Mouse (Mus musculus): ENCODE measurements around the gene Elmo3.

Elmo3 gene

DNA sequence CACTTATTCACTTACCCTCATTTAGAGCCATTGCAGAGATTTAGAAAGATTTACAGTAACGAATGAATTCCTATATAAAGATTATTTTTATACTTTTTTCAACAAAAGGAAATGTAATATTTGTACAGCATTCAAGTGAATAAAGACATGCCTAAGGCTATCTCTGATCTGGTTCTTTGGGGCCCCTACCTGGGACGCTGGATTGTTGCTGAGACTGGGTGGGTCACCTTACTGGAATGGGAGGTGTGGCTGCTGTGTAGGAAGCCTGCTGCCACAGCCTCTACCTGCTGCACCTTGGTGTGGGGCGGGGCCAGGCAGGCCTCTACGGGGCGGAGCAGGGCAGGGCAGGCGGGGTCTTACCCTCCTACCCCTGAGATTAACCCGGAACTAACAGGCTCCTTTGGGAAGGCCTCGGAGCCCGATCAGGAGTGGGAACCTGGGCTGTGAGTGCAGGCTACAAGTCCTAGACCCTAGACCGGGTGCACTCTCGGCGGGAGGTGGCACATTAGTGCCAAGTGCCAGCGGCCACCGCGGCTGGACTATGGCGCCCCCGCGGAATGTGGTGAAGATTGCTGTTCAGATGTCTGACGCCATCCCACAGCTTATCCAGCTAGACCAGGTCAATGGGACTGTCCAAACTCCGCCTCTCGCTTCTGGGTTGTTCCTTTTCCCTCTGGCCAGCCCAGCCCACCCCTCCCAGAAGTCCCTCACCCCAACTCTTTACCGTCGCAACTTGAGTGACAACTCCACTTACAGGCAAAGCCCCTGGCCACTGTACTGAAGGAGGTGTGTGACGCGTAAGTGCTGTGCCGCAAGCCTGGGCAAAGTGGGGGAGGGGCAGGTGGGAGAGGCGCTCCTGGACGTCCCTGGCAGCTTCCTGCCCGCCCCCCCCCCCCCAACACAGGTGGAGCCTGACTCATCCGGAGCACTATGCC is at the start of gene Elmo3:
Gene Elmo3, plus strand, starts transcription at position 391 of the 935 bp plus-strand sequence.
- DNase-seq, result peak; percentile 80 to 88

DNA sequence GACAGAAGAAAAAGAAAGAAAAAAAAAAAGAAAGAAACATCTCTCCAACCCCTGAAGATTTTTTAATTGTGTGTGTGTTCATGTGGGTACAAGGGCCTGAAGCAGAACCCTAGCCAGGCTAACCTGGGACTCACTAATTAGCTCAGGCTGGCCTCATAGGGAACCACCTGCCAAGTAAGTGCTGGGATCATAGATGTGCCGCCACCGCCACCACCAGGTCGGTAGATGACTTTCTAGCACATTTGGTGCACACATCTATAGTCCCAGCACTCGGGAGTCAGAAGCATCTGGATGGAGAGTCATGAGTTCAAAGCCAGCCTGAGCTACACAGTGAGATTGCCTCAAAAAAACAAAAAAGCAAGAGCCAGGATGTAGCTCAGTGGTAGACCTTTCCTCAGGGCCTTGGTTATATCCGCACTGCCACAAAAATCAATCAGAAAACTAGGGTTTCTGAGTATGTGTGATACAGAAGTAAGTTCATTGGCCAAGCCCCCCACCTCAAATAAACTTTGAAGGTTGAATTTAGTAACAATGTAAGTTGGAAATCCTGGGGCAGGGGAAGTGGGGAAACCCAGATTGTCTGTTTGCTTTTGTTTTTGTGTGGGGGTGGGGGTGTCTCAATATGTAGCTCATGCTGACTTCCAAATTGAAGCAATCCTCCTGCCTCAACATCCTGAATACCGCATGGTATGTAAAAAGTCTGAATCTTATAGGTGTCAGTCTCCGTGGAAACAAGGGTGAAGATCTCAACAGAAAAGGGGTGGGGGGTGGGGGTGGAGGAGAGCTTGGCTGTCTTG is 47.9 kb upstream of the Elmo3 start:
- DNase-seq, result no peak

DNA sequence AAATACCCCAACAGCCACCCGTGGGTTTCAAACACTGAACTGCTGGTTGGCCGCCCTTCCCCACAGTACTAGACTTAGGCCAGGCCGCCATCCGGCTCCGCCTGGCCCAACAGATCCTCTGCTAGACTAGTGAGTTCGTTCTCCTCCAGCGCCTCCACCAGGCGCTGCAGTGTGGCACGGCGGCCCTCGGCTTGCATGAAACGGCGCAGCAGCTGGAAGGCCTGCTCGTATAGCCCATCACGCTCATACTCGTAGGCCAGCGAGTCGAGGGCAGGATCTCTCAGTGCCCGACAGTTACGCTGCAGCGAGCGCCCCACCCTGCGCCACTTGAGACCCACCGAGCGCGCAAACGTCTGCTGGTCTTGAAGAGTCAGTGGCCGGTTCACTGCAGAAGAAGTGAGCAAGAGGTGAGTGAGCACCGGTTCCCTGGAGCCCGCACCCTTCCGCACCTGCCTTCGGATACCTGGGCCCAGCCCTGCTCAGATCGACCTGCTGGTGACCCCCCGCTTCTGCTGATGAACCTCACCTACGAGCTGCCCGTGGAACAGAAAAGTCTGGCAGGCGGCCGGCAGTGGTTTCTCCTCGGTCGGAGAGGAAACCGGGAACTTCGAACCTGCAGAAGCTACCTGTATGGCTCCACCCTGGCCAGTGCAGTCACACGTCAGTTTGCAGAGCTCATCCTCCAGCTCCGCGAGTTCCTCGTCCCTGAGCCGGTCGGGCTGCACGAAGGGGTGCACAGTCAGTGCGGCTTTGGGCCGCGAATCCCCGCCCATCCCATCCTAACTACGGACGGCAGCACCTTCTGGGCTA is 46.3 kb upstream of the Elmo3 start:
- peak; percentile 57 to 73 for DNase-seq

DNA sequence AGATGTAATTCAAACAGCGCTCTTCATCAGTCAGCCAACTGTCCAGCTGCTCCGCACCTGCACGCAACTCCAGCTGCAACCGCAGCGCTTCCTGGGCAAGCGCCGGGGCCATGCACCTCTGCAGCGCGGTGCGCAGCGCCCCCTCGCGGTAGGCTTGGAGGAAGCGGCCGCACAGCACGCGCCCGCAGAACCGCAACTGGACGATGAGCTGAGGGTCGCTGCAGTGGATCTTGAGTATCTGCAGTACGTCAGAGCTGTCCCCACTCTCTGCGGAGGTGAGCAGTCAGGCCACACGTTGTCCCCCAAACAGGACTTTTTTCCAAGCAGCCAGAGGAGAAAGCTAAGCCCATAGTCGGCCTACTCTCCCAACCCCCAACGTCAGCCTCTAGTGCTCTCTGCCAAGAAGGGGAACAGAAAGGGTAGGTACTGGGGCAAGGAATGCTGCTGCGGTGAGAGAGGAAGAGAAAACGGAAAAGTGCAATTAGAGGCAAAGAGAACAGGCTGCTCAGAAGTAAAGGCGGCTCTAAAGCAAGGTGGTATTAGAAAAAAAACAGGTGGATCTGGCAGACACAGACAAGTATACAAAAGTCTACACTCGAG is 45.6 kb upstream of the Elmo3 start:
- peak; percentile 87 to 89 for DNase-seq

DNA sequence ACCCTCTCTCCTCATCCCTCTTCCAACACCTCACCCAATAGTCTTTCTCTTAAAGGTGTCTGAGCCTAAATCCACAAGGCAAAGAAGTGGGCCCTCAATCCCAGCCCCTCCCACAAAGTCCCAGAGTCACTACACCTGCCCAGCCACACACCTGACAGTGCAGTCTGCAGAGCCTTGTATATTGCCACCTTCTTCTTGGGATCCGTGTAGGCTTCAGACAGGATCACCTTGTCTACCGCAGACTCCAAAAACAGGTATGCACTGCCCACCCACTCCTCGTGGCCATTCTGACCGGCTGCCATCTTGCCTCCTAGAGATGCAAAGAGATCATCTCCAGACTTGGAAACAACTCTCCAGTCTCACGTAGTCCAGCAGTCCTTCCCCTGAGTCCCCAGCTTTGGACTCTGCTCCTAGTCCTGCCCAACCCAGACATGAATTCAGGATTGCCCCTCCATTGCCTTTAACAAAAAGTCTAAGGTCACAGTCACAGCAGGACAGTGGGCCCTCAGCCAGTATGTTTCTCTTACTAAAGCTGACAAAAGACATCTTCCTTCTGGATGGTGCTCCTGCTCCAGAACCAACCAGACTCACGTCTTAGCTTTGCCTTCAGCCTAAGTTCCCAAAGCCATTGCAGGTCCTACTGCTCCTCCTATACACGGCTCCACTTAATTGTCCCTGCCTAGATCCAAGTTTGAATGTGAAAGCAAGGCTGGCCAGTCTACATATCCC is 44.9 kb upstream of the Elmo3 start:
- DNase-seq, result no peak

DNA sequence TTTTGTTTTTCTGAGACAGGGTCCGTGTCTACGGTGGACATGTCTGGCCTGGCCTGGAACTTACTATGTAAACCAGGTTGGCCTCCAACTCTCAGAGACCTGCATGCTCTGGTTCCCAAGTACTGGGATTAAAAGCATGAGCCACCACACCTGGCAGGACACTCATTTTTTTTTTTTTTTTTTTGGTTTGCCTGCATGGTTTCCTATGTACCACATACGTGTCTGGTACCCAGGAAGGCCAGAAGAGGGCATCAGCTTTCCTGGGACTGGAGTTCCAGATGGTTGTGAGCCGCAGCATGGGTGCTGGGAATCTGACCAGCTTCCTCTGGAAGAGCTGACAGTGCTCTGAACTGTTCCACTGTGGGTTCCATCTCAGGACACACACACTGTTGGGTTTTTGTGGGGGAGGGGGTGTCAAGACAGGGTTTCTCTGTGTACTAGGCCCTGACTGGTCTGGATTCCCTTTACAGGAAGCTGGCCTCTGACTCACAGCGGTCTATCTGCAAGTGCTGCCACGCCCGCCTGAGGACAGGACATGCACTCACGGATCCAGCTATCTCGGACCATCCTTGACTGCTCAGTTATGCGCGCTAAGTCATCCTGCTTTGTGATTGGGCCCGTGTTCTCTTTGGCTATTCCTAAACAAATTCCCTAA is 43.9 kb upstream of the Elmo3 start:
- DNase-seq, result no peak

DNA sequence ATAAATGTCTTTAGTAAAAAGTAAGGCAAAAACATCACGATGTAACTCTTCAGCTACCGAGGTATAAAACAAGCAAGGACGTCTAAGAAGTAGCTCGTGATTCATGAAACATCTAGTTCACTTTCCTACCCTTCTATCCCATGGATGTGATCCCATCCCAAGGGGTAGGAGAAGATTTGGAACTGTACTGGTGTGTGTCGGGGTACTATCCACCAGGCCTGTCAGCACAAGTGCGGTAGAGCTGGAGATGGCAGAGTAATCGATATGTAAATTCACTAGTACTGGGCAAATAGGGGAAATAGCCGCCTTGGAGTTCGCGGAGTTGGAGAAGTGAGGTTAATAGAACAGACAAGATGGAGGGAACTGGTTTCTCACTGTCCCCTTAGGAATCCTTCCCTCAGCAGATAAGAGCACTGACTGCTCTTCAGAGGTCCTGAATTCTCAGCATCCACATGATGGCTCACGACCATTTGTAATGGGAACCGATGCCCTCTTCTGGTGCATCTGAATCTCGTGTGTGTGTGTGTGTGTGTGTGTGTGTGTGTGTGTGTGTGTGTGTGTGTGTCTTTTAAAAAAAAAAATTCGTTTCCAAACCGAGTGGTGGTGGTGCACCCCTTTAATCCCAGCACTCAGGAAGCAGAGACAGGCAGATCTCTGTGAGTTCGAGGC is 42.0 kb upstream of the Elmo3 start:
- DNase-seq, result no peak

DNA sequence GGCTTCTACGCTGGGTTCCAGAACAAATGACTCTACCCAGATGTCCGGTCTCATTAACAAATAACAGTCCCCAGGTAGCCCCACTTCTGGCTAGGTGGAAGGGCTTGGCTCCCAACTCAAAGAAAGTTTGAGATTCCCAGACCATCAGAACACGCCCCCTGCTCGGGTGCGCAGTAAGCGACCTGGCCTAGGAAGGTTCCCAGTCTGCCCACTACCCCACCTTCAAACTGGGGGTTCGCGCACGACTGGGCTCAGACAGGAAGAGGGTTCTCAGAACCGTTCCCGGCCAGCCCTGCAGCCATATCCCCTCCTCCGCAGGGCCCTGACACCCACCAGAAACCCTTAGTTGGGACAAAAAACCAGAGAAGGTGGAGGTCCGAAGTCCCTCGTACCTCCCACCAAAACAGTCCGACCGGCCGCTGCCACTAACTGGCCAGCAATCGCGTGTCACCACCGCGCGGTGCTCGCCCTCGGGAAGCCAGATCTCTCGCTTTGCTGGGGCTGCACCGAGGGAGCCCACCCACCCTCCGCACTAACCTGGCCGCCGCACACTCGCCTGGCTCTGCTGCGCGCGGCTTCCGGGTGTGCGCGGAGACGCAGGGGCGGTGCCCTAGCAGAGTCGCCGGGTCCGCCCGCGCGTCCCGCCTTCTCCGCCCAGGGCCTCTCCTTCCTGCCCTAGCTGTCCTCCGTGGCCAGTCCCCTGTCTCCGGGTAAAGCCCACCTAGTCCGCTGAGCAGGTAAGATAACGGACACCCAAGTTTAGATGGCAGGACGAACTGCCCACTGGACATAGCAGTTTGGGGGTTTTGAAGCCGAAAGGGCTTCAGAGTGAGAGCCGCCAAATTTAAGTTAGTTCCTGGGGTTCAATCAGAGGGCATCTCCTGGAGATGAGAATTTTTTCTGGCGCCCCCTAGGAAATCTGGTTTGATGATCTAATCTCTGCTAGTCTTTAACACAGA is 41.1 kb upstream of the Elmo3 start, which contains the start of the genes Tradd and Fbxl8:
Gene Tradd, minus strand, starts transcription at position 586 of the 959 bp plus-strand sequence.
Gene Fbxl8, plus strand, starts transcription at position 625 of the 959 bp plus-strand sequence.
- DNase-seq, result peak; percentile 81 to 86

DNA sequence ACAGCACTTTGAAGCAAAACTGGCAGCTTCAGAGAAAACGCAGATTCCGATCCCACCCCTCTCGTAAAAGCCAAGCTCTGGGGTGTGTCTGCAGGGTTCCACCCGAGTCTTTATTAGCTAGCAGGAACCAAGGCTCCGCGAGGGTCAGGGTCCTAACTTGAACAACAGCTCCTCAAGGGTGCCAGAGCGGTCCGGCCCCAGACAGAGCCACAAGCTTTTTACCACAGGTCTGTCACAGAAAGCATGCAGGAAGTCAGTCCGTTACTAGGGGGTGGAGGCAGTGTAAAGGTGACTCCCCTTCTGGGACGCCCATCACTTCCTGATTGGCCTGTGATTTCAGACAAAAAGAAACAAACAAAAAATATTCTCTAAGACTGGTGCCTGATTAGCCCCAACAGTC is 40.3 kb upstream of the Elmo3 start:
- peak in 1 of 2 experiments; percentile 38 for DNase-seq

DNA sequence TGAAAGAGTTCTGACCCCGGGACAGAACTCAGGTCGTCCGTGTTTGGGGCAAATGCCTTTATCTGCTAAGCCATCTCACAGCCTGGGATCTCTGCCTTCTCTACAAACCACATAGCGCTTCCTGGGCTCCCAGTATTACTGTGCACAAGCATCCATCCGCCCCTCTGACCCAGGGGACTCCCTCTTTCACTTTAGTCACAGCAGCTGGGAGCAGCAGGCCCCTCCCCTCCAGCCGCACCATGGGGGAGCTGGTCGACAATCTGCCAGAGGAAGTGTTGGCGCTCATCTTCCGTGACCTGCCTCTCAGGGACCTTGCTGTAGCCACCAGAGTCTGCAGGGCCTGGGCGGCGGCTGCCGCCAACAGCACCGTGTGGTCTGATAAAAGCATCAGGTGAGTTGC is 38.6 kb upstream of the Elmo3 start:
- DNase-seq, result no peak

DNA sequence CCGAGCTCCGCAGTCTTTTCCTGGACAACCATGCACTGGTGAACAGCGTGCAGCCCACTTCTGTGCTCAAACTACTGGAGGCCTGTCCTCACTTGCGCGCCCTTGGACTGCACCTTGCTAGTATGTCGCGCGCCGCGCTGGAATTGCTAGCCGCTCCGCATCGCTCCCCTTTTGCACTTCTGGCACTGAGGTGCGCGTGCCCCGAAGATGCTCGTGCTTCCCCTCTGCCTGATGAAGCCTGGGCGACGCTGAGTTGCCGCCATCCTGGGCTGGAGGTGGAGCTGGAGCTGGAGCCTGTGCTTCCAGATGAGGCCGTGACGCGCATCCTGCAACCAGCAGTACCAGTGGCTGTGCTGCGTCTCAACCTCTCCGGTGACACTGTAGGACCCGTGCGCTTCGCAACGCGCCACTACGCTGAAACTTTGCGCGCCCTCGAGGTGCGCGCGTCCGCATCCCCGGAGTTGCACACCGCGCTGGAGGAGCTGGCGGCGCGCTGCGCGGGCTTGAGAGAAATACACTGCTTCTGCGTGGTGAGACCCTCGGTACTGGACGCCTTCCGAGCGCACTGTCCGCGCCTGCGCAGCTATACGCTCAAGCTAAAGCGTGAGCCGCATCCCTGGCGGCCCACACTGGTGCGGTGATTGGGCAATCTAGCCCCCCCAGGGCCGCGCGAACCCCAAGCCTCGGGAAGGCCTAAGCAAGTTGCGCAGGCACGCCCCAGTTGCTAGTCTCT is 36.9 kb upstream of the Elmo3 start:
- peak; percentile 66 to 77 for DNase-seq

DNA sequence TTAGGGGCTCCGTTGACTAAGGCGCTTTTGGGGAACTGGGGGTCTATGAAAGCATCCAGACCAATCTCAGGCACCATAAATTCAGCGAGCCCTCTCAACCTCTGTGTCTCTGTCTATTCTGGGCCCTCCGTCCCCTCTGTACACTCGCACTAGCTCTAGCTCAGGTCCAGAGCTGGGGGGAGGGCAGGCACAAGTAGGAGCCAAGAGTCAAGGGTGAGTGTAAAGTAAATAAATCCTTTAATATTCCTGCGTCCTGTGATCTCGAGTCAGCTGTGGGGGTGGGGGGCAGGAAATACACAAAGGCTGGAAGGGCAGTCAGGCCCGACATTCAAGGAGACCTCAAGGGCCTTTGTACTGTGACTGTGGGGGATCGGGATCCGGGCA is 36.3 kb upstream of the Elmo3 start:
- DNase-seq, result peak; percentile 29 to 59

DNA sequence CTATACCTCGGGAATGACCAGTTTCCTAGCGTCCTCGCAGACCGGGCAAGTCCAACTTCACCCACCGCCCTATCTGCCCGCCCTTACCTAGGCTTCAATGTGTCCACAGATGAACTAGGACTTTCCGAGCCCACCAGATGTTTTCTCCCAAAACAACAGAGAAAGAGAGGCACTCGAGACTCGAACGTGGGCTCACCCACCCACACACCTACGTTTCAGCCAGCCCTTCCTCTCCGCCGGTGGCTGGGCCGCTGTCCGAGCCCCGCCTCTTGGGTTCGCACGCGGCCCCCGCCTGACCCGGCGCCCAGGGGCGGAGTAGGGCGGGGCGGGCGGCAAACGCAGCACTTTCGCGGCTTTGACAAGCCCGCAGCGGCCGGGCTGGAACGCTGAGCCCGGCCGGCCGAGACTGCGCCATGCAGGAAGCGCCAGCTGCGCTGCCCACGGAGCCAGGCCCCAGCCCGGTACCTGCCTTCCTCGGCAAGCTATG is 35.9 kb upstream of the Elmo3 start, which contains the start of gene Hsf4:
Gene Hsf4, plus strand, starts transcription at position 341 of the 487 bp plus-strand sequence.
- DNase-seq, result peak; percentile 59 to 75

DNA sequence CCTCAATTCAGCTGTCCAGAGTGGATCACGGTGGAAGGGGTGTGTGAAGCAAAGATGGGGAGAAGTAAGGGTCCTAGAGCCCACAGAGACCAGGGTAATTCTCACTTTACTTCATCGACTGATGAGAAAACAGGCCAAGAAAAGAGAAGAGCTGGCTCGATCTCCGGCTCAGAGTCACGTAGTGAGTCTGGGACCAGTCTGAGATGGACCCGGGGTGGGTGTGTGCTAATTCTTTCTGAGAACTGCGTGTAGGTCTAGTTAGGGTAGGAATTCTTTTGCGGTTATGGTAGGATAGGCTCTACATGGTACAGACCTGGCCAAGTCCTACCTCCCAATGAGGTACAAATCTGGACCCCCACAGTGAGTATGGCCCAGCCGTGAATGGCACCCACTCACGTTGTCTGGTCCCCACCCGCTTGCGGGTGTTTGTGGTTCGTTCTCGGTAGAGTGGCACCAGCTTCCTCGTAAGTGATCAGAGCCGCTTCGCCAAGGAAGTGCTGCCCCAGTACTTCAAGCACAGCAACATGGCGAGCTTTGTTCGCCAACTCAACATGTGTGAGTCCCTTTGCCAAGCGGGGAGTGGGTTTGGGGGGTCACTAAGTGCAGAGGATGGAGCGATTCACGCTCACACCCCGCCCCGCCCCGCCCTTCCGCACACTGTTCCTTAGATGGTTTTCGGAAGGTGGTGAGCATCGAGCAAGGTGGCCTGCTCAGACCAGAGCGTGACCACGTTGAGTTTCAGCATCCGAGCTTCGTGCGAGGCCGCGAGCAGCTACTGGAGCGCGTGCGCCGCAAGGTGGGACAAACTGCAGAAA is 35.1 kb upstream of the Elmo3 start:
- no peak for DNase-seq

DNA sequence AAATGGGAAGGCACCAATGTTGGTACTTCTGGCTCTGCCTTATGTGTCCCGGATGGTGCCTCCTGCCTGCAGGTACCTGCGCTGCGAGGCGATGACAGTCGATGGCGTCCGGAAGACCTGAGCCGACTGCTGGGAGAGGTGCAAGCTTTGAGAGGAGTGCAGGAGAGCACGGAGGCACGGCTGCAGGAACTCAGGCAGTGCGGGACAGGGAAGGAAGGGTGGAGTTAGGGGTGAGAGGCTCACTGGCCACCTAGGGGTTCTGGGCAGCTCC is 34.5 kb upstream of the Elmo3 start:
- DNase-seq, result no peak

DNA sequence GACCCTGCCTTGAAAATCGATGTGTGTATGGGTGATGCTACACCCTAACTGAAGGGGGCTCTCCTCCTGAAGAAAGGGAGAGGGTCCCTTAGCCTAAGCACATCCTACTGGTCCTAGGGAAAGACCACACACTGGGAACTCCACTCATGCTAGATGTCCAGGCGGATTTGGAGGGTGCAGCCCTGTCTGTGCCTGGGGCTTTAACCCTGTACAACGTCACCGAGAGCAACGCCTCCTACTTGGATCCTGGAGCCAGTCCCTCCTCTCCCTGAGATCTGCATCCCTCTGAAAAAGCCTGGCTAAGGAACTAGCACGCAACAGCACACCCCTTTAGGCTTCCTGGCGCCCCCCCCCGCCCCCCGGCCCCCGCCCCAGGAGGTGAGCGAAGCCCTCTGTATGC is 30.0 kb upstream of the Elmo3 start:
- DNase-seq, result no peak

DNA sequence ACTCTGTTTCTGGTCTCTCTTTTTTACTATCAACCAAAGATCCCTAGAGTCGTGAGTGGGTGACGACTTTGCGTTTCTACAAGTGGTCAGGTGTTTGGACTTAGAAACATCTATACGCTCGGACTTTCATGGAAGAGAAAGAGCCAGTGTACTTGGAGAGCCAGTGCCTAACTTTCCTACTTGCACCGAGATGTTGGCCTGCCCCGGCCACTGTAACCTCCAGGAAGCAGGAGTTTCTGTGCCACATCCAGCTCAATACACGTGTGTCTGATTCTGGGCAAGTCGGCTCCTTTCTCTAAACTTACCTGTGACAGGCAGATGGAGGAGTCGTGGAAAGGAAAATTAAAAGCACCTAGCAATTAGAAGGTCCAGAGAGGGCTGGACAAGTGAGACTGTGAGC is 29.6 kb upstream of the Elmo3 start, which contains the start of gene Nol3:
Gene Nol3, plus strand, starts transcription at position 301 of the 400 bp plus-strand sequence.
- no peak for DNase-seq
